Mouse (Mus musculus): Measurements from ENCODE around the gene Gm47996.

DNA sequence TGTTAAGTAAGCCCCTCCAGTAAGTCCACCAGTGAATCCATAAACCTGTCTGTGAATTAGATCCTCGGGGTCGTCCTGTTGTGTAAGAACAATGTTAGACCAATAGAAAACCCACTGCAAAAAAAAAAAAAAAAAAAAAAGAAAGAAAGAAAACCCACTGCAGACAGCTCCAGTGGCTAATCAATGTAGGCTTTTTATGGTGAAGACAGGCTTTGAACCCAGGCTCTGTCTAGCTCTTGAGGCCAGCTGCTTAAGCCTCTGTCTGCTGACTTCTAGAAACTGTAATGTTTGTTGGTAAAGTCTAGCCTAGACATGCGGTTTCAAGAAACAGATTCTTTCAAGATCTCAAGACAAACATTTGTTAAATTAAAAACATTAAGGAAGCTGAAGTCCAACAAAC is 40.2 kb downstream of the Gm47996 start:
- TF ChIP-seq POLR2A (IDR thresholded peaks at IDR 0.05; ENCODE audit: low read depth, low read length), result no peak
- no peak for TF ChIP-seq CTCF (IDR thresholded peaks at IDR 0.05; ENCODE audit: extremely low read depth, insufficient read depth, insufficient read length, insufficient replicate concordance)

Data from spleen, adult 2 months (tissue).